Mouse (Mus musculus): ENCODE results near the gene Ptprd.

Gene Ptprd

GRCm38 (mm10) chr4:76154190-76154589 lies 2057.6 kb downstream of the Ptprd start:
- 44% methylated on average over 2 of the region's 2 CpGs for WGBS

- 62% methylated on average over 4 of the region's 4 CpGs for WGBS
These were observed 2066.8 kb downstream of the Ptprd start for GRCm38 (mm10) chr4:76144925-76145324.

- 29% methylated on average over 2 of the region's 2 CpGs for WGBS
These were observed 2067.4 kb downstream of the Ptprd start for GRCm38 (mm10) chr4:76144333-76144732.

GRCm38 (mm10) chr4:76137901-76138300 lies 2073.9 kb downstream of the Ptprd start:
- WGBS, result 77% methylated on average over 3 of the region's 3 CpGs

- WGBS, result 70% methylated on average over 14 of the region's 14 CpGs
These were observed 2075.1 kb downstream of the Ptprd start for GRCm38 (mm10) chr4:76136625-76137024.

- 91% methylated on average over 4 of the region's 4 CpGs for WGBS
These were observed 2119.9 kb downstream of the Ptprd start for GRCm38 (mm10) chr4:76091845-76092244.

- WGBS, result 91% methylated on average over 1 of the region's 1 CpGs
These were observed 2135.7 kb downstream of the Ptprd start for GRCm38 (mm10) chr4:76076051-76076450.

- WGBS, result 71% methylated on average over 3 of the region's 3 CpGs
These were observed 2138.5 kb downstream of the Ptprd start for GRCm38 (mm10) chr4:76073286-76073685.

- 69% methylated on average over 6 of the region's 6 CpGs for WGBS
These were observed 2140.0 kb downstream of the Ptprd start for GRCm38 (mm10) chr4:76071720-76072119.

- 71% methylated on average over 2 of the region's 2 CpGs for WGBS
These were observed 2154.9 kb downstream of the Ptprd start for GRCm38 (mm10) chr4:76056836-76057235.

GRCm38 (mm10) chr4:76045650-76046049 lies 2166.1 kb downstream of the Ptprd start:
- 87% methylated on average over 2 of the region's 2 CpGs for WGBS

- WGBS, result 61% methylated on average over 1 of the region's 1 CpGs
These were observed 2167.0 kb downstream of the Ptprd start for GRCm38 (mm10) chr4:76044802-76045201.

GRCm38 (mm10) chr4:76037178-76037577 lies 2174.6 kb downstream of the Ptprd start:
- 72% methylated on average over 4 of the region's 4 CpGs for WGBS

- WGBS, result 57% methylated on average over 8 of the region's 8 CpGs
These were observed 2186.0 kb downstream of the Ptprd start for GRCm38 (mm10) chr4:76025571-76026325.

GRCm38 (mm10) chr4:76024502-76024821 lies 2187.3 kb downstream of the Ptprd start:
- 48% methylated on average over 3 of the region's 3 CpGs for WGBS

- WGBS, result 70% methylated on average over 13 of the region's 13 CpGs
These were observed 2187.8 kb downstream of the Ptprd start for GRCm38 (mm10) chr4:76023756-76024501.

- WGBS, result 70% methylated on average over 4 of the region's 4 CpGs
These were observed 2190.1 kb downstream of the Ptprd start for GRCm38 (mm10) chr4:76021670-76022069.

- WGBS, result 80% methylated on average over 3 of the region's 3 CpGs
These were observed 2196.7 kb downstream of the Ptprd start for GRCm38 (mm10) chr4:76015026-76015425.

GRCm38 (mm10) chr4:76014151-76014840 lies 2197.5 kb downstream of the Ptprd start:
- WGBS, result 68% methylated on average over 3 of the region's 3 CpGs

GRCm38 (mm10) chr4:76008580-76008979 lies 2203.2 kb downstream of the Ptprd start:
- 86% methylated on average over 4 of the region's 4 CpGs for WGBS

- WGBS, result 77% methylated on average over 3 of the region's 3 CpGs
These were observed 2204.5 kb downstream of the Ptprd start for GRCm38 (mm10) chr4:76007219-76007618.

- 22% methylated on average over 3 of the region's 3 CpGs for WGBS
These were observed 2205.0 kb downstream of the Ptprd start for GRCm38 (mm10) chr4:76006717-76007116.

GRCm38 (mm10) chr4:76004161-76004560 lies 2207.6 kb downstream of the Ptprd start:
- WGBS, result 78% methylated on average over 2 of the region's 2 CpGs

Data from cerebral cortex, adult 2 months (tissue).